Mouse (Mus musculus): ENCODE data around the gene Hadh. TPM values are rescaled to one million over a fixed set of nuclear protein-coding genes. Genes with fewer than 3 reads are reported as not detected.

Gene Hadh
- polyA plus RNA-seq, 1 experiment from 2014 or later, result 98.2 TPM

DNA sequence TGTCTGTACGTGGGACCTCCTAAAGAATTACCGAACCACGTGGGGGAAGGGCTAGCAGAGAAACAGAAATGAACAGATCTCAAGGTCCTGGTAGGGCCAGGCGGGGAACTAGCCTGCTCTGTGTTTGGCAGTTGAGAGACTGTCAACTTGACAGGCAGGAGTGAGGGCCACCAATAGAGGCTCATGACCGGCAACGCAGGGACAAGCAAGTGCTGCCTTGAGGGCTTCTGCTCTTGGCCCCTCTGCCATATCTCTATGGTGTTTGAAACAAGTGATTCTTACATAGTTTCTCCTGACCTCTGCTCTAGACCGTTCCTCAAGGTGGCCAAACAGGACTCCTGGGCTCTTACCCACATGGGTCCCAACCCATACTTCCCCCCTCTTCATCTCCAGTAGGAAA, 20.3 kb downstream of the Hadh start:
- H3K36me3 ChIP-seq, result peaks cover 41% of the 10 kb centered on the region
- H3K4me2 ChIP-seq, result no peak overlapping the region
- peaks cover 5% of the 10 kb centered on the region; the same call in 1 of the 2 replicates for H3K9me3 ChIP-seq
- no peaks in the 10 kb centered on the region for H3K27me3 ChIP-seq
- H3K4me1 ChIP-seq (replicated peaks), result peaks cover 3% of the 10 kb centered on the region; the same call in 1 of the 2 replicates
- no peak overlapping the region for H3K9ac ChIP-seq (replicated peaks)
- no peak overlapping the region for H3K4me3 ChIP-seq (replicated peaks)
- H3K27ac ChIP-seq, result no peak overlapping the region
- no peak for ATAC-seq (ENCODE audit: insufficient number of reproducible peaks, insufficient read depth, low FRiP score, low TSS enrichment, low read depth)
- WGBS, result 89% methylated on average over 7 of the region's 7 CpGs

GRCm38 (mm10) chr3:131250978-131251377, 20.9 kb downstream of the Hadh start:
- 90% methylated on average over 13 of the region's 13 CpGs for WGBS
- Histone ChIP-seq H3K4me2 (no peak overlapping the region), H3K9me3 (peaks cover 5% of the 10 kb centered on the region; the same call in 1 of the 2 replicates), H3K36me3 (peaks cover 45% of the 10 kb centered on the region), H3K4me3 (replicated peaks) (no peak overlapping the region), H3K4me1 (replicated peaks) (peaks cover 4% of the 10 kb centered on the region; the same call in 1 of the 2 replicates), H3K27me3 (no peaks in the 10 kb centered on the region), H3K27ac (no peak overlapping the region), H3K9ac (replicated peaks) (no peak overlapping the region)
- no peak for ATAC-seq (ENCODE audit: insufficient number of reproducible peaks, insufficient read depth, low FRiP score, low TSS enrichment, low read depth)

DNA sequence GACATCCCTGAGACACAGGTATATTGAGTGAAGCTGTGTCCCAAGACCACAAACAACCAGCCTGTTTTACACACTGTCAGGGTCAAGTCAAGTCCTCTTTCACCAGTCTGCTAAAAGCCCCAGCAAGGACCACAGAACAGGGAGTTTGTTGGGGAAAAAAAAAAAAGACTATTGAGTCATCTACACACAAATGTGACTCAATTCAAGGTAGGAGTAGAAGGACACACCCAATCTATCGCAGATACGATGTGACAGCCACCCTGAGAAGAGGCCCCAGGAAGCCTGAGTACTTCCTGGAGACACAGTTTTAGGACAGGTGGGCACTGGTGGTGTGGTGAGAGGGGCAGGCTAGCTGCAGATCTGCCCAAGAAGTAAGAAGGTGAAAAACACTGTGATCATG, 21.6 kb downstream of the Hadh start:
- Histone ChIP-seq H3K4me1 (replicated peaks) (peaks cover 6% of the 10 kb centered on the region; the same call in 1 of the 2 replicates), H3K27ac (no peak overlapping the region), H3K4me2 (no peak overlapping the region), H3K27me3 (no peaks in the 10 kb centered on the region), H3K9me3 (peaks cover 5% of the 10 kb centered on the region; the same call in 1 of the 2 replicates), H3K36me3 (peaks cover 45% of the 10 kb centered on the region), H3K4me3 (replicated peaks) (no peak overlapping the region), H3K9ac (replicated peaks) (no peak overlapping the region)
- no peak for ATAC-seq (ENCODE audit: insufficient number of reproducible peaks, insufficient read depth, low FRiP score, low TSS enrichment, low read depth)
- 90% methylated on average over 2 of the region's 2 CpGs for WGBS

DNA sequence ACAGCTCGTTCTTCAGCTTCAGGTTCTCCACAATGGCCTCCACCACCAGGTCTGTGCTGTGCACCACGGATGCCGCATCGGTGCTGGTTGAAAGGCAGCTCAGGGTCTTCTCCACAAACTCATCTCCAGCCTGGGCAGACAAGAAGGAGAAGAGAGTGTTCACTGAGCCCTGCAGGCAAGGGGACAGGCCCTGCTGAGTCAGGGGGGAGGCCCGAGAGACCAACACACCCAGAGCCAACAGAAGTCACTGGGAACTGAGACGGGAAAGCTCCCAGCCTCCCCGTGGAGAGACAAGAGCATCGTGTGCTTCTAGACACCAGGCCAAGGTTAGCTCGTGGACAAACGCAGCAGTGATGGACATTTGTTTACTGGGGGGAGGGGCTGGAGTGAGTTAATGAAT, 23.5 kb downstream of the Hadh start:
- ATAC-seq (ENCODE audit: insufficient number of reproducible peaks, insufficient read depth, low FRiP score, low TSS enrichment, low read depth), result no peak
- Histone ChIP-seq H3K36me3 (peaks cover 52% of the 10 kb centered on the region), H3K27ac (no peak overlapping the region), H3K27me3 (no peaks in the 10 kb centered on the region), H3K4me3 (replicated peaks) (no peak overlapping the region), H3K9me3 (no peaks in the 10 kb centered on the region; the same call in 1 of the 2 replicates), H3K4me2 (no peak overlapping the region), H3K4me1 (replicated peaks) (peaks cover 16% of the 10 kb centered on the region), H3K9ac (replicated peaks) (no peak overlapping the region)
- WGBS, result 87% methylated on average over 10 of the region's 10 CpGs

DNA sequence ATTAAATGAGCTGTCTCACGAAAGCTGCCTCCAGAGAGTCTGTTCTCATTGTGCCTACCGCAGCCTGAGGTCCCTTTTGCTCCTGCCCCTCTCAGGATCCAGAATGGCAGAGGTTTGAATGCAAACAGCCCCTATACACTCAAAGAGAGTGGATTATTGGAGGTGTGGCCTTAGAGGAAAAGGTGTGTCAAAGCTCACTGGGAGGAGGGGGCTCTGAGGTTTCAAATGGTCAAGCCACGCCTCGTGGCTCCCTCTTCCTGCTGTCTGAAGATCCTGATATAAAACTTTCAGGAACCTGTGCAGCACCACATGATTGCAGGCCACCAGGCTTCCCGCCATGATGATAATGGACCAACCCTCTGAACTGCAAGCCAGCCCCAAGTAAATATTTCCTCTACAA, 24.1 kb downstream of the Hadh start:
- H3K27ac ChIP-seq, result no peak overlapping the region
- no peak overlapping the region for H3K4me3 ChIP-seq (replicated peaks)
- peaks cover 52% of the 10 kb centered on the region for H3K36me3 ChIP-seq
- no peak overlapping the region for H3K4me2 ChIP-seq
- no peak overlapping the region for H3K9ac ChIP-seq (replicated peaks)
- no peaks in the 10 kb centered on the region for H3K27me3 ChIP-seq
- WGBS, result 85% methylated on average over 5 of the region's 5 CpGs
- H3K9me3 ChIP-seq, result no peaks in the 10 kb centered on the region
- peaks cover 22% of the 10 kb centered on the region for H3K4me1 ChIP-seq (replicated peaks)
- ATAC-seq (ENCODE audit: insufficient number of reproducible peaks, insufficient read depth, low FRiP score, low TSS enrichment, low read depth), result no peak

GRCm38 (mm10) chr3:131247447-131247846, 24.5 kb downstream of the Hadh start:
- peaks cover 55% of the 10 kb centered on the region for H3K36me3 ChIP-seq
- H3K9ac ChIP-seq (replicated peaks), result no peak overlapping the region
- H3K4me1 ChIP-seq (replicated peaks), result peaks cover 24% of the 10 kb centered on the region
- no peaks in the 10 kb centered on the region for H3K27me3 ChIP-seq
- H3K4me3 ChIP-seq (replicated peaks), result no peak overlapping the region
- H3K9me3 ChIP-seq, result no peaks in the 10 kb centered on the region
- 76% methylated on average over 6 of the region's 6 CpGs for WGBS
- no peak overlapping the region for H3K27ac ChIP-seq
- H3K4me2 ChIP-seq, result no peak overlapping the region
- no peak for ATAC-seq (ENCODE audit: insufficient number of reproducible peaks, insufficient read depth, low FRiP score, low TSS enrichment, low read depth)

- H3K9me3 ChIP-seq, result no peaks in the 10 kb centered on the region
- peaks cover 57% of the 10 kb centered on the region for H3K36me3 ChIP-seq
Observed at GRCm38 (mm10) chr3:131246579-131247046, 25.3 kb downstream of the Hadh start.

DNA sequence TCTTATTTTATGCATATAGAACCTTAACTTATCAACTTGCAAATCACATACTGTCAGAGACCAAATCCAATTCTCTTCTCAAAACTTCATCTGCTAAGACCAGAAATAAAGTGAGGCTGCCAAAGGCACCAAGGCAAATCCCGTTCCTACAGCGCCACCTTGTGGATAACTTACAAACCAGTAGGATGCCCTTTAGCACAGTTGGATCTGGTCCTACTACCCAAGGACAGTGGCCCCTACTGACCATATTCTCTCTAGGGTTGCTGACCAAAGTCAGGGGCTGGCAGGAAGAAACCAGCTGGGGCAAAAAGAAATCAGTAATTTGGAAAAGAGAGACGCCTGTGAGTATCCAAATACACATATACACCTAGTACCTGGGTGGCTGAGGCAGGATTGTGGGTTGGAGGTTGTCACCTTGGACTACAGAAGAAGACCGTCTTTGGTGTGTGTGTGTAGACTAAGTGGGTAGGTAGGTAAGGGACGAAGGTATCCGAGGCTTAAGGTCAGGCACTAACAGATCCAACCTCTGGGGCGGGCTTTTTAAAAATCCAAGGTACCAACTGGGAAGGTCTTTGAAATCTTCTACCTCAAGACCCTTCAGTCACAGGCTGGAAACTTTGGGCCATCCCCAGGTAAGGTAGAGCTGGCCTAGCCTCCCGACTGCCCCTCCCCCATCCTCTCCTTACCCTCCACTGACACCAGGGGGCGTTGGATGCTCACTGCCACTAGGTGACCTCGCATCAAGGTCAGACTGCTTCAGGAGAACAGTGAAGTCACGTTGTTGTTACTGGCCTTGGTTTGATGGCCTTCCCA, 25.9 kb downstream of the Hadh start:
- ATAC-seq (ENCODE audit: insufficient number of reproducible peaks, insufficient read depth, low FRiP score, low TSS enrichment, low read depth), result no peak; the same call in 1 of the 2 replicates
- peaks cover 61% of the 10 kb centered on the region for H3K36me3 ChIP-seq

More at GRCm38 (mm10) chr3:131246579-131247046, 25.3 kb downstream of the Hadh start:
- H3K4me3 ChIP-seq (replicated peaks), result no peak overlapping the region
- H3K4me2 ChIP-seq, result no peak overlapping the region
- H3K9ac ChIP-seq (replicated peaks), result no peak overlapping the region
- ATAC-seq (ENCODE audit: insufficient number of reproducible peaks, insufficient read depth, low FRiP score, low TSS enrichment, low read depth), result no peak
- no peaks in the 10 kb centered on the region for H3K27me3 ChIP-seq
- 0 out of 2 replicates have a peak overlapping the region, but pooled peaks have one; percentile 35 for H3K27ac ChIP-seq
- H3K4me1 ChIP-seq (replicated peaks), result peaks cover 24% of the 10 kb centered on the region
- 78% methylated on average over 8 of the region's 8 CpGs for WGBS

GRCm38 (mm10) chr3:131237785-131238633, 33.9 kb downstream of the Hadh start:
- ATAC-seq (ENCODE audit: insufficient number of reproducible peaks, insufficient read depth, low FRiP score, low TSS enrichment, low read depth), result peak; percentile 45
- Histone ChIP-seq H3K4me1 (replicated peaks) (peaks cover 10% of the 10 kb centered on the region), H3K4me3 (replicated peaks) (no peak overlapping the region), H3K27me3 (no peaks in the 10 kb centered on the region), H3K9me3 (no peaks in the 10 kb centered on the region), H3K36me3 (peaks cover 54% of the 10 kb centered on the region), H3K4me2 (no peak overlapping the region), H3K27ac (no peak overlapping the region), H3K9ac (replicated peaks) (no peak overlapping the region)
- WGBS, result 58% methylated on average over 19 of the region's 19 CpGs

More for the DNA sequence above, 25.9 kb downstream of the Hadh start:
- Histone ChIP-seq H3K4me3 (replicated peaks) (no peak overlapping the region), H3K4me1 (replicated peaks) (peaks cover 24% of the 10 kb centered on the region), H3K27ac (no peak overlapping the region), H3K4me2 (no peak overlapping the region), H3K9me3 (no peaks in the 10 kb centered on the region), H3K9ac (replicated peaks) (no peak overlapping the region), H3K27me3 (no peaks in the 10 kb centered on the region)
- 58% methylated on average over 11 of the region's 11 CpGs for WGBS

DNA sequence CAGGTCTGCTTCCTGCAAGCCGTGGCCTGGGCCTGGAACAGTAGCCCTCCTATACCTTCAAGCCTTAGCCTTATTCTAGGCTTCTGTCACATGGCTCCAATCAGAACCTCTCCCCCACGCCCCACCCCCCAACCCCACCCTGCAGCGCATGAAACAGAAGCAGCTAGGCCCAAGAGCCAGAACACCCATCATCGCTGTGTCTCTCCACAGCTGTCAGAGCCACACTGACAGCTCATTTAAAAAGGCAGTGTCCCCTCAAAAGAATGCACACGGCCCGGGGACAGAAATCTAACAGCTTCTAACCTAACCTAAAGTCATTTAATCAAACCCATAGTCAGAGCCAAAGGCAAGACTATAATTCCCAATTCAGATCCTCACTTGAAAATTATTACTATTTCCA, 34.8 kb downstream of the Hadh start:
- Histone ChIP-seq H3K9me3 (no peaks in the 10 kb centered on the region), H3K4me3 (replicated peaks) (no peak overlapping the region), H3K36me3 (peaks cover 55% of the 10 kb centered on the region), H3K4me1 (replicated peaks) (peaks cover 7% of the 10 kb centered on the region), H3K27me3 (no peaks in the 10 kb centered on the region), H3K27ac (no peak overlapping the region), H3K9ac (replicated peaks) (no peak overlapping the region), H3K4me2 (no peak overlapping the region)
- WGBS, result 44% methylated on average over 6 of the region's 6 CpGs
- no peak for ATAC-seq (ENCODE audit: insufficient number of reproducible peaks, insufficient read depth, low FRiP score, low TSS enrichment, low read depth)

DNA sequence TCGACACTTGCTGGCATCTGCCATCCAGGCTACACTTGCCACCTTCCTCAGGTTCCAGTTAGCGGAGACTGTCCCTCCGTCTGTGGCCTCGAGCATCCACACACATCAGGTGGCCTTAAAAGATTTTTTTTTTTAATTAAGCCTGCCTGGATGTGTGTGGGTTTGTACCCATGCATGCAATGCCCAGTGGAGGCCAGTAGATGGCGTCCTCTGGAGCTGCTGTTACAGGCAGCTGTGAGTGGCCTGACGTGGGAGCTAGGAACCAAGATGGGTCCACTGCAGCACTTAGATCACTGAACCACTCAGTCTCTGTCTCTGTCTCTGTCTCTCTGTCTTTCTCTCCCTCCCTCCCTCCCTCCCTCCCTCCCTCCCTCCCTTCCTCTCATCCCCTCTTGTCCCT, 43.8 kb downstream of the Hadh start:
- no peak for ATAC-seq (ENCODE audit: insufficient number of reproducible peaks, insufficient read depth, low FRiP score, low TSS enrichment, low read depth)
- Histone ChIP-seq H3K9me3 (no peaks in the 10 kb centered on the region), H3K9ac (replicated peaks) (no peak overlapping the region), H3K27ac (no peak overlapping the region), H3K4me2 (no peak overlapping the region), H3K36me3 (peaks cover 34% of the 10 kb centered on the region), H3K4me1 (replicated peaks) (no peaks in the 10 kb centered on the region; the same call in 1 of the 2 replicates), H3K27me3 (no peaks in the 10 kb centered on the region), H3K4me3 (replicated peaks) (no peak overlapping the region)
- 66% methylated on average over 6 of the region's 6 CpGs for WGBS
